Mouse (Mus musculus): ENCODE measurements around the gene Hist3h2a. TPM values are rescaled to one million over a fixed set of nuclear protein-coding genes. Genes with fewer than 3 reads are reported as not detected.
A peak's percentile ranks its signal among the peaks of the same experiment; 100 is the strongest.

The Hist3h2a gene
- polyA plus RNA-seq, 1 experiment from 2014 or later, result 11.3 TPM

GRCm38 (mm10) chr11:58929055-58929454, 25.4 kb upstream of the Hist3h2a start:
- Histone ChIP-seq H3K36me3 (peaks cover 33% of the 10 kb centered on the region), H3K9me3 (replicated peaks) (no peaks in the 10 kb centered on the region), H3K4me3 (no peak overlapping the region), H3K27ac (no peak overlapping the region), H3K4me1 (0 out of 2 replicates have a peak, but pooled peaks cover 6% of the 10 kb centered on the region), H3K27me3 (ENCODE audit: low read depth, poor library complexity, severe bottlenecking) (no peaks in the 10 kb centered on the region)
- no peak for DNase-seq (ENCODE audit: low spot score)
- 67% methylated on average over 4 of the region's 4 CpGs for WGBS

GRCm38 (mm10) chr11:58929641-58930040, 24.8 kb upstream of the Hist3h2a start:
- no peak overlapping the region for H3K27ac ChIP-seq
- WGBS, result 50% methylated on average over 3 of the region's 3 CpGs
- H3K4me3 ChIP-seq, result no peak overlapping the region
- no peaks in the 10 kb centered on the region for H3K9me3 ChIP-seq (replicated peaks)
- H3K36me3 ChIP-seq, result peaks cover 39% of the 10 kb centered on the region
- no peaks in the 10 kb centered on the region for H3K27me3 ChIP-seq (ENCODE audit: low read depth, poor library complexity, severe bottlenecking)
- no peak for DNase-seq (ENCODE audit: low spot score)
- H3K4me1 ChIP-seq, result 0 out of 2 replicates have a peak, but pooled peaks cover 6% of the 10 kb centered on the region

GRCm38 (mm10) chr11:58930254-58930653, 24.2 kb upstream of the Hist3h2a start:
- 0 out of 2 replicates have a peak, but pooled peaks cover 6% of the 10 kb centered on the region for H3K4me1 ChIP-seq
- no peaks in the 10 kb centered on the region for H3K27me3 ChIP-seq (ENCODE audit: low read depth, poor library complexity, severe bottlenecking)
- no peak overlapping the region for H3K4me3 ChIP-seq
- DNase-seq (ENCODE audit: low spot score), result no peak
- no peak overlapping the region for H3K27ac ChIP-seq
- H3K9me3 ChIP-seq (replicated peaks), result no peaks in the 10 kb centered on the region
- 87% methylated on average over 3 of the region's 3 CpGs for WGBS
- H3K36me3 ChIP-seq, result peaks cover 44% of the 10 kb centered on the region

GRCm38 (mm10) chr11:58931576-58931975, 22.9 kb upstream of the Hist3h2a start:
- Histone ChIP-seq H3K9me3 (replicated peaks) (no peaks in the 10 kb centered on the region), H3K4me3 (no peak overlapping the region), H3K27ac (no peak overlapping the region), H3K36me3 (peaks cover 56% of the 10 kb centered on the region), H3K4me1 (0 out of 2 replicates have a peak, but pooled peaks cover 6% of the 10 kb centered on the region), H3K27me3 (ENCODE audit: low read depth, poor library complexity, severe bottlenecking) (no peaks in the 10 kb centered on the region)
- WGBS, result 88% methylated on average over 4 of the region's 4 CpGs
- DNase-seq (ENCODE audit: low spot score), result no peak

GRCm38 (mm10) chr11:58937909-58938308, 16.6 kb upstream of the Hist3h2a start:
- under 1% methylated on average over 13 of the region's 13 CpGs for WGBS
- peak overlapping the region; percentile 83 for H3K4me3 ChIP-seq
- no peaks in the 10 kb centered on the region for H3K27me3 ChIP-seq (ENCODE audit: low read depth, poor library complexity, severe bottlenecking)
- peak overlapping the region; percentile 94 for H3K27ac ChIP-seq
- no peaks in the 10 kb centered on the region for H3K9me3 ChIP-seq (replicated peaks)
- H3K36me3 ChIP-seq, result peaks cover 40% of the 10 kb centered on the region
- no peak for DNase-seq (ENCODE audit: low spot score)
- H3K4me1 ChIP-seq, result peaks cover 20% of the 10 kb centered on the region

GRCm38 (mm10) chr11:58938322-58939087, 16.0 kb upstream of the Hist3h2a start, which contains the start of gene Rnf187:
Gene Rnf187 (minus strand): TSS chr11:58938916.
- Histone ChIP-seq H3K4me3 (peak within 1 kb of the TSS; percentile 83), H3K9me3 (replicated peaks) (no peaks in the 10 kb centered on the region), H3K36me3 (peaks cover 34% of the 10 kb centered on the region), H3K4me1 (peaks cover 20% of the 10 kb centered on the region), H3K27ac (peak within 1 kb of the TSS; percentile 94), H3K27me3 (ENCODE audit: low read depth, poor library complexity, severe bottlenecking) (no peaks in the 10 kb centered on the region; the same call in 1 of the 2 replicates)
- DNase-seq (ENCODE audit: low spot score), result peak; percentile 94
- WGBS, result under 1% methylated on average over 95 of the region's 95 CpGs

- no peak for DNase-seq (ENCODE audit: low spot score)
These were observed 15.4 kb upstream of the Hist3h2a start for GRCm38 (mm10) chr11:58939088-58939439.

GRCm38 (mm10) chr11:58944136-58944535, 10.3 kb upstream of the Hist3h2a start:
- Histone ChIP-seq H3K4me1 (peaks cover 4% of the 10 kb centered on the region), H3K36me3 (no peaks in the 10 kb centered on the region), H3K27ac (no peak overlapping the region), H3K27me3 (ENCODE audit: low read depth, poor library complexity, severe bottlenecking) (peaks cover 54% of the 10 kb centered on the region), H3K9me3 (replicated peaks) (no peaks in the 10 kb centered on the region), H3K4me3 (no peak overlapping the region)
- 74% methylated on average over 5 of the region's 5 CpGs for WGBS
- no peak for DNase-seq (ENCODE audit: low spot score)

More at GRCm38 (mm10) chr11:58939088-58939439, 15.4 kb upstream of the Hist3h2a start:
- Histone ChIP-seq H3K36me3 (peaks cover 29% of the 10 kb centered on the region), H3K27ac (peak overlapping the region; percentile 94), H3K4me1 (peaks cover 20% of the 10 kb centered on the region), H3K4me3 (peak overlapping the region; percentile 83), H3K27me3 (ENCODE audit: low read depth, poor library complexity, severe bottlenecking) (peaks cover 5% of the 10 kb centered on the region), H3K9me3 (replicated peaks) (no peaks in the 10 kb centered on the region)
- 22% methylated on average over 6 of the region's 6 CpGs for WGBS

- Histone ChIP-seq H3K4me3 (no peak overlapping the region), H3K27ac (no peak overlapping the region), H3K4me1 (peaks cover 11% of the 10 kb centered on the region), H3K36me3 (no peaks in the 10 kb centered on the region), H3K9me3 (replicated peaks) (no peaks in the 10 kb centered on the region), H3K27me3 (ENCODE audit: low read depth, poor library complexity, severe bottlenecking) (peaks cover 86% of the 10 kb centered on the region)
- WGBS, result 73% methylated on average over 3 of the region's 3 CpGs
- DNase-seq (ENCODE audit: low spot score), result no peak
These were observed 7.2 kb upstream of the Hist3h2a start for GRCm38 (mm10) chr11:58947306-58947705.

- 22% methylated on average over 23 of the region's 23 CpGs for WGBS
- Histone ChIP-seq H3K27ac (peak overlapping the region; percentile 79), H3K27me3 (ENCODE audit: low read depth, poor library complexity, severe bottlenecking) (peaks cover 92% of the 10 kb centered on the region), H3K4me3 (peak overlapping the region; percentile 46), H3K9me3 (replicated peaks) (no peaks in the 10 kb centered on the region), H3K4me1 (peaks cover 13% of the 10 kb centered on the region), H3K36me3 (no peaks in the 10 kb centered on the region)
- no peak for DNase-seq (ENCODE audit: low spot score)
These were observed 6.5 kb upstream of the Hist3h2a start for GRCm38 (mm10) chr11:58947798-58948528.

- under 1% methylated on average over 48 of the region's 48 CpGs for WGBS
- Histone ChIP-seq H3K27me3 (ENCODE audit: low read depth, poor library complexity, severe bottlenecking) (peaks cover 98% of the 10 kb centered on the region), H3K9me3 (replicated peaks) (no peaks in the 10 kb centered on the region), H3K36me3 (no peaks in the 10 kb centered on the region), H3K4me1 (peaks cover 22% of the 10 kb centered on the region), H3K4me3 (peak within 1 kb of the TSS; percentile 46), H3K27ac (peak within 1 kb of the TSS; percentile 79)
- peak; percentile 66 for DNase-seq (ENCODE audit: low spot score)
These were observed 5.7 kb upstream of the Hist3h2a start, which contains the start of gene Hist3h2ba for GRCm38 (mm10) chr11:58948542-58949479. Gene Hist3h2ba (plus strand): TSS chr11:58948920.
